Mouse (Mus musculus) heart, postnatal 0 days (tissue): ENCODE measurements around the gene Rbm12b1.
"Not testable (repeated sequence)": the region's sequence is repeated elsewhere in the genome, so short reads cannot be mapped to it uniquely, and the experiment has no call there.

Experiments
- CTCF ChIP-seq: IDR thresholded peaks from 2 replicates; pipeline ENCODE4 v1.5.1; 2016; ENCODE audit warnings: antibody characterized with exemption, control low read depth, low read depth
- EP300 ChIP-seq: IDR thresholded peaks from 2 replicates; pipeline ENCODE4 v1.6.1; 2016; ENCODE audit warnings: antibody characterized with exemption, low read depth

- TF ChIP-seq CTCF, EP300: not testable (repeated sequence)
Measured at GRCm38 (mm10) chr4:12140592-12141062, 563 bp downstream of the Rbm12b1 start.
